Mouse (Mus musculus) olfactory bulb, adult 2 months (tissue): Measurements from ENCODE around the gene C2cd4c.

Experiments
- CTCF ChIP-seq: fragments of 200-500 bp; IDR thresholded peaks from 2 replicates; pipeline ENCODE4 v1.5.1; 2012; ENCODE audit warnings: low read depth, mild to moderate bottlenecking, low read length, moderate library complexity; ENCODE audit not compliant: insufficient read depth
- POLR2A ChIP-seq: fragments of 200-500 bp; IDR thresholded peaks from 2 replicates; pipeline ENCODE4 v1.6.1; 2012; ENCODE audit warnings: mild to moderate bottlenecking, low read depth, low read length, moderate library complexity; ENCODE audit not compliant: insufficient read depth

DNA sequence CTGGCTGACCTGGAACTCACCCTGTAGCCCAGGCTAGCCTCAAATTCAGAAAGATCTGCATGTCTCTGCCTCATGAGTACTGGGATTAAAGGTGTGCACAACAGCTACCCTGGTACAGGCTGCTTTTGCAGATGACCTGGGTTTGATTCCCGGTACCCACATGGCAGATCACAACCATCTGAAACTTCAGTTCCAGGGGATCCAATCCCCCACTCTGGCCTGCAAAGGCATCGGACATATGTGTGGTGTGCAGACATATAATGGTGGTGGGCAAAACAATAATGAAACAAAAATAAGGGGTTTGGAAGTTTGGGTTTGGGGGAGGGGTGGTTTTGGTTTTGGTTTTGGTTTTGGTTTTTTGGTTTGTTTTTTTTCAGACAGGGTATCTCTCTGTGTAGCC lies 42.5 kb downstream of the C2cd4c start:
- TF ChIP-seq CTCF = no peak
- TF ChIP-seq POLR2A = no peak
